Mouse (Mus musculus): ENCODE data around the gene Usp21. TPM values are rescaled to one million over a fixed set of nuclear protein-coding genes. Genes with fewer than 3 reads are reported as not detected.

Usp21 gene
- total and polyA plus RNA-seq, 3 experiments: 11.8 to 64.5 (median 44.1) TPM

GRCm38 (mm10) chr1:171234126-171234525 is 53.7 kb downstream of the Usp21 start, which contains the start of gene Fcer1g:
TSS of gene Fcer1g (minus strand) at chr1:171234365.
- no peak for DNase-seq (ENCODE audit: low spot score)
- peaks cover 20% of the 10 kb centered on the region for H3K4me1 ChIP-seq (ENCODE audit: insufficient read depth, low read depth, low read length)
- no peaks in the 10 kb centered on the region for H3K9me3 ChIP-seq (replicated peaks)
- H3K36me3 ChIP-seq (replicated peaks): peaks cover 62% of the 10 kb centered on the region
- TF ChIP-seq TAL1 (conservative IDR thresholded peaks at IDR 0.05; ENCODE audit: low read depth, low read length) (no peak), POLR2AphosphoS5 (IDR thresholded peaks at IDR 0.05; ENCODE audit: insufficient replicate concordance, low read depth, low read length) (no peak), GATA1 (IDR thresholded peaks at IDR 0.05; ENCODE audit: borderline replicate concordance, low read length) (no peak), GATA2 (IDR thresholded peaks at IDR 0.05; ENCODE audit: borderline replicate concordance, low read depth, low read length) (no peak), CTCF (IDR thresholded peaks at IDR 0.05; ENCODE audit: low read depth, low read length) (no peak)
- H3K27me3 ChIP-seq (ENCODE audit: insufficient read depth, low read length): peaks cover 3% of the 10 kb centered on the region; the same call in 1 of the 2 replicates
- no peak for ATAC-seq (ENCODE audit: extremely low read depth, insufficient number of reproducible peaks, low FRiP score, poor library complexity, severe bottlenecking)
- no peak within 1 kb of the TSS; the same call in 1 of the 2 replicates for H3K4me3 ChIP-seq (ENCODE audit: low read depth, low read length)

GRCm38 (mm10) chr1:171232800-171233730 is 54.7 kb downstream of the Usp21 start:
- no peak for ATAC-seq (ENCODE audit: extremely low read depth, insufficient number of reproducible peaks, low FRiP score, poor library complexity, severe bottlenecking)
- Histone ChIP-seq H3K4me3 (ENCODE audit: low read depth, low read length) (no peak overlapping the region), H3K27me3 (ENCODE audit: insufficient read depth, low read length) (peaks cover 3% of the 10 kb centered on the region; the same call in 1 of the 2 replicates), H3K4me1 (ENCODE audit: insufficient read depth, low read depth, low read length) (peaks cover 20% of the 10 kb centered on the region), H3K36me3 (replicated peaks) (peaks cover 51% of the 10 kb centered on the region), H3K9me3 (replicated peaks) (no peaks in the 10 kb centered on the region)
- TF ChIP-seq GATA1 (IDR thresholded peaks at IDR 0.05; ENCODE audit: borderline replicate concordance, low read length) (no peak), CTCF (IDR thresholded peaks at IDR 0.05; ENCODE audit: low read depth, low read length) (no peak), POLR2AphosphoS5 (IDR thresholded peaks at IDR 0.05; ENCODE audit: insufficient replicate concordance, low read depth, low read length) (no peak), TAL1 (conservative IDR thresholded peaks at IDR 0.05; ENCODE audit: low read depth, low read length) (no peak), GATA2 (IDR thresholded peaks at IDR 0.05; ENCODE audit: borderline replicate concordance, low read depth, low read length) (no peak)
- no peak for DNase-seq (ENCODE audit: low spot score)

DNA sequence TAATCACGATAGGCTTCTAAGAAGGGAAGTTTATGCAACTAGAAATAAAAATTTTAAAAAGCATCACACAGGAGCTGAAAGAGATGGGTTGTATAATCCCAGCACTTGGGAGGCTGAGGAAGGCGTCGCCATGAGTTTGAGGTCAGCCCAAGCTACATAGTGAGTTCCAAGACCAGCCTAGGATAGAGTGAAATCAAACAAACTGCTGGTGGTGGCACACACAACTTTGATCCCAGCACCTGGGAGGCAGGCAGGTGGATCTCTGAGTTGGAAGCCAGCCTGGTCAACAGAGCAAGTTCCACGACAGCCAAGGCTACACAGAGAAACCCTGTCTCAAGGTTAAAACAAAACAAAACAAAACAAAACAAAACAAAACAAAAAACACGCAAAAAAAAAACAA is 55.4 kb downstream of the Usp21 start:
- TF ChIP-seq CTCF (IDR thresholded peaks at IDR 0.05; ENCODE audit: low read depth, low read length): no peak
- no peak for TF ChIP-seq TAL1 (conservative IDR thresholded peaks at IDR 0.05; ENCODE audit: low read depth, low read length)
- TF ChIP-seq GATA2 (IDR thresholded peaks at IDR 0.05; ENCODE audit: borderline replicate concordance, low read depth, low read length): no peak
- TF ChIP-seq GATA1 (IDR thresholded peaks at IDR 0.05; ENCODE audit: borderline replicate concordance, low read length): no peak
- no peak for TF ChIP-seq POLR2AphosphoS5 (IDR thresholded peaks at IDR 0.05; ENCODE audit: insufficient replicate concordance, low read depth, low read length)
- no peaks in the 10 kb centered on the region for H3K9me3 ChIP-seq (replicated peaks)
- no peak overlapping the region for H3K4me3 ChIP-seq (ENCODE audit: low read depth, low read length)
- H3K27me3 ChIP-seq (ENCODE audit: insufficient read depth, low read length): peaks cover 3% of the 10 kb centered on the region; the same call in 1 of the 2 replicates
- peaks cover 20% of the 10 kb centered on the region for H3K4me1 ChIP-seq (ENCODE audit: insufficient read depth, low read depth, low read length)
- DNase-seq (ENCODE audit: low spot score): no peak
- peaks cover 44% of the 10 kb centered on the region for H3K36me3 ChIP-seq (replicated peaks)
- no peak for ATAC-seq (ENCODE audit: extremely low read depth, insufficient number of reproducible peaks, low FRiP score, poor library complexity, severe bottlenecking)

Other genes starting within 250 kb of the Usp21 start
Only the 20 nearest of the 25 such genes appear.
- gene Sdhc, start 137.4 kb downstream of the Usp21 start, total RNA-seq (2014; fragmentation: Nextera tagmentation): 225 and 249 TPM in 2 replicates
- 40.5 and 45.0 TPM in 2 replicates for gene Sdhc, start 137.4 kb downstream of the Usp21 start, total RNA-seq (2017)
- gene Sdhc, start 137.4 kb downstream of the Usp21 start, polyA plus RNA-seq (2012): 67.1 and 158 TPM in 2 replicates
- gene Mpz, start 137.3 kb downstream of the Usp21 start, total RNA-seq (2014; fragmentation: Nextera tagmentation): not detected in 2 replicates
- not detected in 2 replicates for gene Mpz, start 137.3 kb downstream of the Usp21 start, total RNA-seq (2017)
- gene Mpz, start 137.3 kb downstream of the Usp21 start, polyA plus RNA-seq (2012): 0.29 TPM in 1 of 2 replicates, not detected in the other
- gene Pcp4l1, start 91.7 kb downstream of the Usp21 start, total RNA-seq (2014; fragmentation: Nextera tagmentation): not detected in 2 replicates
- 0.16 TPM in 1 of 2 replicates, not detected in the other for gene Pcp4l1, start 91.7 kb downstream of the Usp21 start, total RNA-seq (2017)
- not detected in 2 replicates for gene Pcp4l1, start 91.7 kb downstream of the Usp21 start, polyA plus RNA-seq (2012)
- not detected in 2 replicates for gene Nr1i3, start 74.0 kb downstream of the Usp21 start, total RNA-seq (2014; fragmentation: Nextera tagmentation)
- gene Nr1i3, start 74.0 kb downstream of the Usp21 start, total RNA-seq (2017): 0.16 and 0.46 TPM in 2 replicates
- not detected in 2 replicates for gene Nr1i3, start 74.0 kb downstream of the Usp21 start, polyA plus RNA-seq (2012)
- 9.7 and 13.7 TPM in 2 replicates for gene Tomm40l, start 65.5 kb downstream of the Usp21 start, total RNA-seq (2014; fragmentation: Nextera tagmentation)
- gene Tomm40l, start 65.5 kb downstream of the Usp21 start, total RNA-seq (2017): 19.2 and 26.4 TPM in 2 replicates
- gene Tomm40l, start 65.5 kb downstream of the Usp21 start, polyA plus RNA-seq (2012): 31.9 and 35.8 TPM in 2 replicates
- gene Apoa2, start 62.9 kb downstream of the Usp21 start, total RNA-seq (2014; fragmentation: Nextera tagmentation): not detected in 2 replicates
- gene Apoa2, start 62.9 kb downstream of the Usp21 start, total RNA-seq (2017): not detected in 2 replicates
- gene Apoa2, start 62.9 kb downstream of the Usp21 start, polyA plus RNA-seq (2012): 0.17 TPM in 1 of 2 replicates, not detected in the other
- gene Fcer1g, start 53.6 kb downstream of the Usp21 start, total RNA-seq (2014; fragmentation: Nextera tagmentation): not detected in 2 replicates
- gene Fcer1g, start 53.6 kb downstream of the Usp21 start, total RNA-seq (2017): 0.64 and 0.71 TPM in 2 replicates
- 0.08 TPM in 1 of 2 replicates, not detected in the other for gene Fcer1g, start 53.6 kb downstream of the Usp21 start, polyA plus RNA-seq (2012)
- 0.60 TPM in 1 of 2 replicates, not detected in the other for gene Adamts4, start 37.6 kb downstream of the Usp21 start, total RNA-seq (2014; fragmentation: Nextera tagmentation)
- 0.16 and 0.17 TPM in 2 replicates for gene Adamts4, start 37.6 kb downstream of the Usp21 start, total RNA-seq (2017)
- 0.12 and 0.20 TPM in 2 replicates for gene Adamts4, start 37.6 kb downstream of the Usp21 start, polyA plus RNA-seq (2012)
- 209 and 219 TPM in 2 replicates for gene Ndufs2, start 36.6 kb downstream of the Usp21 start, total RNA-seq (2014; fragmentation: Nextera tagmentation)
- gene Ndufs2, start 36.6 kb downstream of the Usp21 start, total RNA-seq (2017): 275 and 300 TPM in 2 replicates
- 47.9 and 101 TPM in 2 replicates for gene Ndufs2, start 36.6 kb downstream of the Usp21 start, polyA plus RNA-seq (2012)
- 27.3 and 30.8 TPM in 2 replicates for gene B4galt3, start 17.7 kb downstream of the Usp21 start, total RNA-seq (2014; fragmentation: Nextera tagmentation)
- gene B4galt3, start 17.7 kb downstream of the Usp21 start, total RNA-seq (2017): 16.9 and 21.5 TPM in 2 replicates
- gene B4galt3, start 17.7 kb downstream of the Usp21 start, polyA plus RNA-seq (2012): 44.8 and 50.0 TPM in 2 replicates
- 45.7 and 168 TPM in 2 replicates for gene Ppox, start 6.8 kb downstream of the Usp21 start, total RNA-seq (2014; fragmentation: Nextera tagmentation)
- gene Ppox, start 6.8 kb downstream of the Usp21 start, total RNA-seq (2017): 27.0 and 36.7 TPM in 2 replicates
- 38.5 and 53.0 TPM in 2 replicates for gene Ppox, start 6.8 kb downstream of the Usp21 start, polyA plus RNA-seq (2012)
- 33.4 and 34.3 TPM in 2 replicates for gene Ufc1, start 7.0 kb upstream of the Usp21 start, total RNA-seq (2014; fragmentation: Nextera tagmentation)
- 96.2 and 111 TPM in 2 replicates for gene Ufc1, start 7.0 kb upstream of the Usp21 start, total RNA-seq (2017)
- 38.5 and 47.9 TPM in 2 replicates for gene Ufc1, start 7.0 kb upstream of the Usp21 start, polyA plus RNA-seq (2012)
- 53.6 and 56.4 TPM in 2 replicates for gene Dedd, start 41.2 kb upstream of the Usp21 start, total RNA-seq (2014; fragmentation: Nextera tagmentation)
- 14.3 and 17.0 TPM in 2 replicates for gene Dedd, start 41.2 kb upstream of the Usp21 start, total RNA-seq (2017)
- gene Dedd, start 41.2 kb upstream of the Usp21 start, polyA plus RNA-seq (2012): 17.7 and 29.9 TPM in 2 replicates
- gene Nit1, start 57.7 kb upstream of the Usp21 start, total RNA-seq (2014; fragmentation: Nextera tagmentation): 17.9 and 22.4 TPM in 2 replicates
- gene Nit1, start 57.7 kb upstream of the Usp21 start, total RNA-seq (2017): 57.9 and 58.9 TPM in 2 replicates
- 9.4 and 11.3 TPM in 2 replicates for gene Nit1, start 57.7 kb upstream of the Usp21 start, polyA plus RNA-seq (2012)
- gene Pfdn2, start 57.7 kb upstream of the Usp21 start, total RNA-seq (2014; fragmentation: Nextera tagmentation): 32.4 and 47.3 TPM in 2 replicates
- 19.6 and 22.3 TPM in 2 replicates for gene Pfdn2, start 57.7 kb upstream of the Usp21 start, total RNA-seq (2017)
- 16.9 and 20.1 TPM in 2 replicates for gene Pfdn2, start 57.7 kb upstream of the Usp21 start, polyA plus RNA-seq (2012)
- 2.6 TPM in 1 of 2 replicates, not detected in the other for gene Klhdc9, start 72.8 kb upstream of the Usp21 start, total RNA-seq (2014; fragmentation: Nextera tagmentation)
- 0.33 and 0.64 TPM in 2 replicates for gene Klhdc9, start 72.8 kb upstream of the Usp21 start, total RNA-seq (2017)
- 1.4 TPM in 2 replicates for gene Klhdc9, start 72.8 kb upstream of the Usp21 start, polyA plus RNA-seq (2012)
- gene Nectin4, start 82.1 kb upstream of the Usp21 start, total RNA-seq (2014; fragmentation: Nextera tagmentation): not detected in 2 replicates
- gene Nectin4, start 82.1 kb upstream of the Usp21 start, total RNA-seq (2017): 0.12 TPM in 1 of 2 replicates, not detected in the other
- gene Nectin4, start 82.1 kb upstream of the Usp21 start, polyA plus RNA-seq (2012): 0.01 TPM in 1 of 2 replicates, not detected in the other
- gene Arhgap30, start 101.0 kb upstream of the Usp21 start, total RNA-seq (2014; fragmentation: Nextera tagmentation): 2.0 and 2.9 TPM in 2 replicates
- gene Arhgap30, start 101.0 kb upstream of the Usp21 start, total RNA-seq (2017): 9.2 and 11.4 TPM in 2 replicates
- 3.9 and 4.6 TPM in 2 replicates for gene Arhgap30, start 101.0 kb upstream of the Usp21 start, polyA plus RNA-seq (2012)
- gene Usf1, start 123.3 kb upstream of the Usp21 start, total RNA-seq (2014; fragmentation: Nextera tagmentation): 17.6 and 19.0 TPM in 2 replicates
- gene Usf1, start 123.3 kb upstream of the Usp21 start, total RNA-seq (2017): 41.9 and 56.8 TPM in 2 replicates
- 30.0 and 38.9 TPM in 2 replicates for gene Usf1, start 123.3 kb upstream of the Usp21 start, polyA plus RNA-seq (2012)
- gene Tstd1, start 130.9 kb upstream of the Usp21 start, total RNA-seq (2014; fragmentation: Nextera tagmentation): 1.7 TPM in 1 of 2 replicates, not detected in the other
- gene Tstd1, start 130.9 kb upstream of the Usp21 start, total RNA-seq (2017): 2.9 and 3.7 TPM in 2 replicates
- gene Tstd1, start 130.9 kb upstream of the Usp21 start, polyA plus RNA-seq (2012): 0.41 and 0.42 TPM in 2 replicates